Mouse (Mus musculus) ZHBTc4 (cell line): ENCODE results near the gene 4921539E11Rik.
A peak's percentile ranks its signal among the peaks of the same experiment; 100 is the strongest.

Source experiments
- DNase-seq: peaks from one replicate; pipeline ENCODE4 v3.0.0-alpha.2; 2011; ENCODE audit warnings: low read depth, low spot score

4921539E11Rik gene

GRCm38 (mm10) chr4:103232156-103232555, 58.5 kb downstream of the 4921539E11Rik start:
- DNase-seq, result no peak

GRCm38 (mm10) chr4:103222854-103223253, 67.8 kb downstream of the 4921539E11Rik start:
- no peak for DNase-seq

GRCm38 (mm10) chr4:103221789-103222188, 68.9 kb downstream of the 4921539E11Rik start:
- no peak for DNase-seq

GRCm38 (mm10) chr4:103219011-103219410, 71.7 kb downstream of the 4921539E11Rik start:
- DNase-seq, result no peak

- no peak for DNase-seq
Observed at GRCm38 (mm10) chr4:103216046-103216445, 74.6 kb downstream of the 4921539E11Rik start.

GRCm38 (mm10) chr4:103214925-103215820, 75.5 kb downstream of the 4921539E11Rik start, which contains the start of gene Slc35d1:
Slc35d1 (minus strand) TSS chr4:103215164.
- DNase-seq, result peak; percentile 86

GRCm38 (mm10) chr4:103214498-103214924, 76.2 kb downstream of the 4921539E11Rik start:
- DNase-seq, result peak; percentile 63

GRCm38 (mm10) chr4:103213859-103214497, 76.7 kb downstream of the 4921539E11Rik start:
- DNase-seq, result no peak

- DNase-seq, result no peak
Observed at GRCm38 (mm10) chr4:103208553-103208952, 82.1 kb downstream of the 4921539E11Rik start.

GRCm38 (mm10) chr4:103203646-103204045, 87.0 kb downstream of the 4921539E11Rik start:
- DNase-seq, result no peak

GRCm38 (mm10) chr4:103200046-103200445, 90.6 kb downstream of the 4921539E11Rik start:
- DNase-seq, result no peak

- peak; percentile 66 for DNase-seq
Observed at GRCm38 (mm10) chr4:103199086-103199485, 91.6 kb downstream of the 4921539E11Rik start.

GRCm38 (mm10) chr4:103197401-103197800, 93.3 kb downstream of the 4921539E11Rik start:
- DNase-seq, result no peak

- DNase-seq, result peak; percentile 67
Observed at GRCm38 (mm10) chr4:103192421-103192820, 98.2 kb downstream of the 4921539E11Rik start.

GRCm38 (mm10) chr4:103188786-103189640, 101.7 kb downstream of the 4921539E11Rik start:
- no peak for DNase-seq
